Comparison of ENCODE assay signal across 19 mouse cellular contexts in the genomic region with DNA sequence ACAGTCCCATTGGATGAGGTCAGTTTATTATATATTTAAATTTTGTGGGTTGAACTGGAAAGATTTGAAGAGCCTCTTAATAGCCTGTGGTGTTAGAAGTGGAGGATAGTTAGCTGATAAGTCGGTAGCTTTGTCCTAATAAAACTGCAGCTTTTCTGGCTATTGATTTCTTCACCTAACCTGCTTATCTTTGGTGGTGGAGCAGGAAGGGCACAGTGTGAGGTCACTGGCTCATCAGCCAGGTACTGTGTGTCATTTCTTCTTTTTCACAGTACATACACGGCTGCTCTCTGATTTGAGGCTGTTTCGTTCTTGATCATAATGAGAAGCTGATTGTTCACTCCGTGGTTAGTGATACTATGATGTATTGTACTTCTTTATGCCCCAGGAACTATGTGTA.
"Had no signal": no experiment of that assay in that cellular context is flagged by ENCODE, and none has a peak within 500 bp of the region (broad histone marks: within the 10 kb centered on the region; RNA-seq: fewer than 3 reads in every experiment).

No protein-coding gene starts in this region.

- H3K9me3 ChIP-seq: midbrain, embryonic 10.5 days; midbrain, embryonic 12.5 days; neural tube, embryonic 13.5 days; neural tube, embryonic 15.5 days; stomach, embryonic 15.5 days had no signal

- H3K4me3 ChIP-seq: midbrain, embryonic 10.5 days; midbrain, embryonic 12.5 days; myocyte; neural tube, embryonic 13.5 days; neural tube, embryonic 15.5 days; stomach, embryonic 15.5 days had no signal

- H3K27me3 ChIP-seq: midbrain, embryonic 12.5 days; neural tube, embryonic 13.5 days; neural tube, embryonic 15.5 days; stomach, embryonic 15.5 days had no signal

- H3K27ac ChIP-seq: midbrain, embryonic 10.5 days; midbrain, embryonic 12.5 days; neural tube, embryonic 13.5 days; neural tube, embryonic 15.5 days; stomach, embryonic 15.5 days; stomach, postnatal 0 days had no signal

- DNase-seq: lung, adult 18-20 months; lung, embryonic 14.5 days; lung, postnatal 10 days; lung, postnatal 4 days; midbrain, embryonic 14.5 days; retina, postnatal 1 day; right cerebral cortex, adult 18-20 months; right cerebral cortex, postnatal 14 days; thymus, adult 2 months; thymus, postnatal 25 days; thymus, postnatal 4 days had no signal

- H3K4me1 ChIP-seq: midbrain, embryonic 12.5 days; neural tube, embryonic 15.5 days; stomach, embryonic 15.5 days had no signal

- H3K36me3 ChIP-seq: midbrain, embryonic 10.5 days; midbrain, embryonic 12.5 days; neural tube, embryonic 13.5 days; neural tube, embryonic 15.5 days; stomach, embryonic 15.5 days had no signal

- ATAC-seq: midbrain, embryonic 16.5 days had no signal

- H3K4me2 ChIP-seq: lung, embryonic 14.5 days; midbrain, embryonic 12.5 days; neural tube, embryonic 13.5 days; neural tube, embryonic 15.5 days; stomach, embryonic 15.5 days had no signal

- H3K9ac ChIP-seq: lung, embryonic 14.5 days; midbrain, embryonic 12.5 days; neural tube, embryonic 13.5 days; neural tube, embryonic 15.5 days; stomach, embryonic 15.5 days had no signal
